Comparison of ENCODE assay signal across 22 mouse cellular contexts in genomic region chr9:67196609-67197008, GRCm38 (mm10).
"Had no signal": no experiment of that assay in that cellular context is flagged by ENCODE, and none has a peak within 500 bp of the region (broad histone marks: within the 10 kb centered on the region; RNA-seq: fewer than 3 reads in every experiment).

No protein-coding gene starts in this region.

- ATAC-seq: hindbrain, embryonic 16.5 days; hindbrain, postnatal 0 days; inflammation-experienced regulatory T-cells, adult 6 months; intestine, embryonic 15.5 days; intestine, embryonic 16.5 days; intestine, postnatal 0 days had no signal

- DNase-seq: heart, postnatal 10 days; heart, postnatal 14 days; heart, postnatal 36 days; heart, postnatal 4 days; kidney, adult 11 months; kidney, adult 18-20 months; kidney, adult 2 months; kidney, adult 8-10 months; kidney, adult 9 months; kidney, postnatal 10 days; kidney, postnatal 14 days; kidney, postnatal 25 days; kidney, postnatal 36 days; kidney, postnatal 4 days; layer of hippocampus, adult 9-11 months; layer of hippocampus, postnatal 36 days had no signal
